Mouse (Mus musculus): ENCODE measurements around the gene Nfkb1. TPM values are rescaled to one million over a fixed set of nuclear protein-coding genes. Genes with fewer than 3 reads are reported as not detected.

Nfkb1 gene
- polyA plus RNA-seq, 1 experiment from 2014 or later: 6.8 TPM

DNA sequence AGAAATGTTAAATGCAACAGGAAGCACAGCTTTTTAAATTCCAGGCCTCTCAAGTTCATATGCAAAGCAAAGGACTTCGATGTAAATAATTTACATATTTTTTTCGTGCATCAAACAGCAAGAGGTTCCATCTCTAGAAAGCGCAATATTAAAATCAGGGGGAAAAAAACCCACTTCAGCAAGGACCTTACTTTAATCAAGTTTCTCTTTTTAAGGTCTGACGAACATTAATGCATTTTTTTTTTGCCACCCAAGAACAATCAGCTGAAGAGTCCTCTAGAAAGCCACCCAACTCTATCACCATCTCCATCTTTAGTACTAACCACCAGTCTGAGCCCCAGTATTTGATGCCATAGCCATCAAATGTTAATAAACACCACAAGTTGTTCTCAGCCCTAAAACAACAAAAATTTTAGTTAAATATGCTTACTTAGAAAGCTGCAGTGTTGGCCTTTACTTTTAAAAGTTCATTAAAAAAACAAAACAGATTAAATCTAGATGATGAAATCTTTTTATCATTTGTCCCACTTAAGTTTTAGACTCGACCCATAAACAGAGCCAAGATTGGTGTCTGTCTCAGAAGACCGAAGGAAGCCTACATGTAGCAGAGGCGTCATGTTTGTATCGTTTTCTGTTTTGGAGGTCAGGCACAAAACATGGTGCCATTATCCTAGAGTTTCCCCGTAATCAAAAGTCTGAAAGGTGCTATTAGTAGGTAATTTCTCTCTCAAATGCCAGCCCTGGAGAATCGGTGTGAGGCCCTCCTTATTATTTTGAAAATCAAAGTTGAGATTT is 1.4 kb downstream of the Nfkb1 start:
- Histone ChIP-seq H3K9me3 (replicated peaks; ENCODE audit: control insufficient read depth, low read length, poor library complexity, severe bottlenecking) (no peaks in the 10 kb centered on the region), H3K36me3 (ENCODE audit: control insufficient read depth, insufficient read depth, low read length) (no peaks in the 10 kb centered on the region), H3K4me1 (ENCODE audit: control insufficient read depth, insufficient read depth, low read length) (peaks cover 13% of the 10 kb centered on the region), H3K4me3 (ENCODE audit: low read depth, low read length) (peak overlapping the region; percentile 90), H3K4me2 (ENCODE audit: low read length) (peak overlapping the region; percentile 86), H3K27ac (ENCODE audit: low read length) (no peak overlapping the region), H3K9ac (ENCODE audit: low read depth, low read length) (peak overlapping the region; percentile 94), H3K27me3 (ENCODE audit: control insufficient read depth, insufficient read depth, low read depth, low read length) (no peaks in the 10 kb centered on the region)
- 49% methylated on average over 10 of the region's 10 CpGs for WGBS
- ATAC-seq: no peak

DNA sequence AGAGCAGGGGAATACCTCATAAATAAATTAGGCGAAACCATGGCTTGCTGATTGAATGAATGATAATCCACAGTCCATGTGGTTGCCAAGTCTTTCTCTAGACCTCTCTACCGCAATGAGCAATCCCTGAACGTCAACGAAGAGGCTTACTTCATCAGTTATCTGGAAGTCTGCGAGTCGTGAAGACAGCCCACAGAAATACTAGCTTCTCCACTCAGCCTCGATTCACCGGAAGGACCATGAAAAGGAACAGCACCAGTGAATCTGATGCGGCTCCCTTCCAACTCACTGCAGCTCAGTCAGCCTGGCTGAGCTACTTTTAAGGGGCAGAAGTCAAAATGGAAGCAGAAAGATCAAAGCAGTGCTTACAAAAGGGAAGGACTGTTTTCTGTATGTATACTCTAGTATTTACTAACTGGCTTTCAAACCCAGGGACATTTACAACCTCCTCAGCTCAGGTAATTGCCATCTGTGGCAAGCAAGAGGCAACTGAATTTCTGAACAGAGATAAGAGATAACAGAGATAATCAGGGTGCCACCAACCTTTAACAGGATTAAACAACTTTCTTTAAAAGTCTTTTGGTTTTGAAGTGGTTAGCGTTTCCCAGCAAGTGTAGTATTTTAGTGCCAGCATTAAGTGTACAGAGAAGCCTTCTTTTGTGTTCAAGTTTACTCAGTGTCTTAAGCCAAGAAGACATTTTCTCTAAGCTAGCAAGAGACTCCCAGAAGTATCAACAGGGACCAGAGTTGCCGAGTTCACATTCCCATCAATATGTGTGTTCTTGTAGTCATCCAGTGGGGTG is 2.2 kb downstream of the Nfkb1 start:
- WGBS: 78% methylated on average over 11 of the region's 11 CpGs
- Histone ChIP-seq H3K27ac (ENCODE audit: low read length) (no peak overlapping the region), H3K4me3 (ENCODE audit: low read depth, low read length) (no peak overlapping the region), H3K36me3 (ENCODE audit: control insufficient read depth, insufficient read depth, low read length) (no peaks in the 10 kb centered on the region), H3K4me2 (ENCODE audit: low read length) (peak overlapping the region; percentile 86), H3K27me3 (ENCODE audit: control insufficient read depth, insufficient read depth, low read depth, low read length) (no peaks in the 10 kb centered on the region), H3K9me3 (replicated peaks; ENCODE audit: control insufficient read depth, low read length, poor library complexity, severe bottlenecking) (no peaks in the 10 kb centered on the region), H3K9ac (ENCODE audit: low read depth, low read length) (no peak overlapping the region), H3K4me1 (ENCODE audit: control insufficient read depth, insufficient read depth, low read length) (peaks cover 13% of the 10 kb centered on the region)
- ATAC-seq: no peak

DNA sequence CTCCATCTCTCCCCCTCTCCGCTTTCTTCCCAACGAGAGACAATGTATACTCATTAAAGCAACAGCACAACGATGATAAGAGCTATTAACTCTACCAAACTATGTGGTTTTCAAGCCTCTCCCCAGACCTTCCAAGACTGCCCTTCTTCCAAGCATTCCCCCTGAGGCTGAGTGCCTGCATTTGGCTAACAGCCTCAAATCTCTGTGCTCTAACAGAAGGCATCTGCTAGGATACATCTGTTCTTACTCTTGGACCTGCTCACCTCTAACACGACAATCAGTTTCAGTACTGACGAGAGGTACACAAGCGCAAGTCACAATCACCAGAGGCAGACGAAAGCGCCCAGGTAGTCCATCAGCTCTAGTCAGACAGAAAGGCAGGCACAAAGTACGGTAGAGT is 3.4 kb downstream of the Nfkb1 start:
- Histone ChIP-seq H3K4me3 (ENCODE audit: low read depth, low read length) (no peak overlapping the region), H3K4me1 (ENCODE audit: control insufficient read depth, insufficient read depth, low read length) (peaks cover 13% of the 10 kb centered on the region), H3K27me3 (ENCODE audit: control insufficient read depth, insufficient read depth, low read depth, low read length) (no peaks in the 10 kb centered on the region), H3K36me3 (ENCODE audit: control insufficient read depth, insufficient read depth, low read length) (no peaks in the 10 kb centered on the region), H3K9me3 (replicated peaks; ENCODE audit: control insufficient read depth, low read length, poor library complexity, severe bottlenecking) (no peaks in the 10 kb centered on the region), H3K4me2 (ENCODE audit: low read length) (no peak overlapping the region), H3K27ac (ENCODE audit: low read length) (no peak overlapping the region), H3K9ac (ENCODE audit: low read depth, low read length) (no peak overlapping the region)
- ATAC-seq: no peak
- 76% methylated on average over 9 of the region's 9 CpGs for WGBS

DNA sequence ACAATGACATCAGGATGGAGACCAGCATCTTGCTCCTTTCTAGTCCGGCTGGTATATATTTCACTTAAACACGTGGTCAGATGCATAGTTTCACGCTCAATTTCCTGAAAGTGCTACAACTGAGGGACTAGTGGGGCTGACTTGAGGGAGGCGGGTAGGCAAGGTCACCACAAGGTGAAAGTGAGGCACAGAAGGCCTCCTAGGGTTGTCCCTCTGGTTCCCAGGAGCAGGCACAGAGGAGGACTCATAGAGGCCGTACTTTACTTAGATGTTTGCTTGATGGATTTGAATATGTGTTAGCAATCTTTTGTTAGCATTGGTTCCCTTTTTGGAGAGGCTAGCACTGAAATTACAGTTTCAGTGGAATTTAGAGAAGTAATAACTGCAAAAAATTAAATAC is 4.9 kb downstream of the Nfkb1 start:
- no peaks in the 10 kb centered on the region for H3K9me3 ChIP-seq (replicated peaks; ENCODE audit: control insufficient read depth, low read length, poor library complexity, severe bottlenecking)
- H3K4me1 ChIP-seq (ENCODE audit: control insufficient read depth, insufficient read depth, low read length): peaks cover 7% of the 10 kb centered on the region; the same call in 1 of the 2 replicates
- 77% methylated on average over 5 of the region's 5 CpGs for WGBS
- H3K4me3 ChIP-seq (ENCODE audit: low read depth, low read length): no peak overlapping the region
- no peak overlapping the region for H3K4me2 ChIP-seq (ENCODE audit: low read length)
- no peak overlapping the region for H3K9ac ChIP-seq (ENCODE audit: low read depth, low read length)
- ATAC-seq: no peak
- H3K27me3 ChIP-seq (ENCODE audit: control insufficient read depth, insufficient read depth, low read depth, low read length): no peaks in the 10 kb centered on the region
- H3K36me3 ChIP-seq (ENCODE audit: control insufficient read depth, insufficient read depth, low read length): no peaks in the 10 kb centered on the region
- H3K27ac ChIP-seq (ENCODE audit: low read length): no peak overlapping the region

DNA sequence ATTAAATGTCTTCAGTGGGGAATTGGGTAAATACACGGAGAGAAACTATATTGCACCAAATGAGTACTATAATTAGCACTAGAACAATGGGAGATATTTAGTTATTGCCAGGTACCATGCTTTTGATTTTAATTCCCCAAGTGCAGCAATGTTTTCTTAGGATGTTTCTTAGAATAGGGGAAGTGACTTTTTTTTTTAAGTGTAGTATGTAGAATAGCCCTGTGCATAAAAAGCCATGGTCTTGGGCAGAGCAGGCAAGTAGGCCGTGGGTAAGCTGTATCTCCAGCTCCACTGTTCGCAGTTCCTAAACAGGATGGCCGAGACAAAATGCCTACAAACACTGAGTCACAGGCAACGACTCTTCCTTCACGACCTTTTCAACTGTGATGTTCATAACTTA is 8.1 kb downstream of the Nfkb1 start:
- H3K27me3 ChIP-seq (ENCODE audit: control insufficient read depth, insufficient read depth, low read depth, low read length): no peaks in the 10 kb centered on the region
- no peak overlapping the region for H3K27ac ChIP-seq (ENCODE audit: low read length)
- no peak overlapping the region for H3K4me2 ChIP-seq (ENCODE audit: low read length)
- H3K4me1 ChIP-seq (ENCODE audit: control insufficient read depth, insufficient read depth, low read length): 0 out of 2 replicates have a peak, but pooled peaks cover 3% of the 10 kb centered on the region
- no peak for ATAC-seq
- no peak overlapping the region for H3K4me3 ChIP-seq (ENCODE audit: low read depth, low read length)
- H3K36me3 ChIP-seq (ENCODE audit: control insufficient read depth, insufficient read depth, low read length): no peaks in the 10 kb centered on the region
- H3K9me3 ChIP-seq (replicated peaks; ENCODE audit: control insufficient read depth, low read length, poor library complexity, severe bottlenecking): no peaks in the 10 kb centered on the region
- H3K9ac ChIP-seq (ENCODE audit: low read depth, low read length): no peak overlapping the region
- 77% methylated on average over 6 of the region's 6 CpGs for WGBS

DNA sequence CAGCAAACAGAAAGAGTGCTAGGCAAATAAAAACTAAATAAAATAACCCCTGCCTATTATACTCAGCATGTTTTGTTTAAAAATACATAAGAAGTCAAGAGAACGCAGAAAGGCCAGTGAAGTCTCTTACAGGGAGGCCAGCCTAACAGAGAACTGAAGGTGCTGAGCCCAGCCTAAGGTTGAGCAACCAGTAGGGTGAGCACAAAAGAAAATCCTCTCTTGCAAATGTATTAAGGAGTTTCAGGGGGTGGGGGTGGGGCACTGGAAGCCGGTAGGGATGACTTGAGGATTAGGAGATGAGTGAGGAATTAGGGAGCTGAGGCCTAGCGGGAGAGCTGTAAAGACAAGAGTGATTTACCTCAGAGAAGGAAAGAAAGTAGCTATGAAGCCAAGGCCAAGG is 9.1 kb downstream of the Nfkb1 start:
- H3K9ac ChIP-seq (ENCODE audit: low read depth, low read length): no peak overlapping the region
- no peak overlapping the region for H3K4me3 ChIP-seq (ENCODE audit: low read depth, low read length)
- no peak overlapping the region for H3K27ac ChIP-seq (ENCODE audit: low read length)
- H3K9me3 ChIP-seq (replicated peaks; ENCODE audit: control insufficient read depth, low read length, poor library complexity, severe bottlenecking): no peaks in the 10 kb centered on the region
- no peaks in the 10 kb centered on the region for H3K36me3 ChIP-seq (ENCODE audit: control insufficient read depth, insufficient read depth, low read length)
- no peak for ATAC-seq
- H3K4me2 ChIP-seq (ENCODE audit: low read length): no peak overlapping the region
- 0 out of 2 replicates have a peak, but pooled peaks cover 3% of the 10 kb centered on the region for H3K4me1 ChIP-seq (ENCODE audit: control insufficient read depth, insufficient read depth, low read length)
- WGBS: 11% methylated on average over 3 of the region's 3 CpGs
- H3K27me3 ChIP-seq (ENCODE audit: control insufficient read depth, insufficient read depth, low read depth, low read length): no peaks in the 10 kb centered on the region

DNA sequence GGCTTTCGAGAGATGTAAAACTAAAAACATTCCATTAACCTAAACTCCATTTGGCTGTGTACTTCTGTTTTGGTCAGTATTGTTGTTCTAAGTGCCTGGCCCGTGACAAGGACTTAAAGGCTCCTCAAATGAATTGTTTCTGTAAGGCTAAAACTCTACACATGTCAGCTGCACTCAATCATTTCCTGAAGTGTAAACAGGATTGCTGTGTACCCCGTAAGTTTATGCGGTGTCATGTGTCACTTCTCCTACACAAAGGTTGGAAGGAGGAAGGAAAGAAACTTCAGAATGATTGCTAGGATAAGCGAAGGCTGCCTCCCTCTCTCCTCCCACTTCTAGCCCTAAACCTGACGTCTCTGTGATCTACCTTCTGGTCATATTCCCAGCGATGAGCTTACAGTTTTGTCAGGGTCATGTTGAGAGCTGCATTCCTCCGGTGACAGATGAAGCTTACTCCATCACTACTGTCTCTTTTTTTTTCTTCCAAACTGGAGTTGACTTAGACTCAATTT is 10.0 kb downstream of the Nfkb1 start:
- no peak overlapping the region for H3K27ac ChIP-seq (ENCODE audit: low read length)
- no peaks in the 10 kb centered on the region for H3K27me3 ChIP-seq (ENCODE audit: control insufficient read depth, insufficient read depth, low read depth, low read length)
- 0 out of 2 replicates have a peak, but pooled peaks cover 3% of the 10 kb centered on the region for H3K4me1 ChIP-seq (ENCODE audit: control insufficient read depth, insufficient read depth, low read length)
- H3K4me3 ChIP-seq (ENCODE audit: low read depth, low read length): no peak overlapping the region
- H3K9ac ChIP-seq (ENCODE audit: low read depth, low read length): no peak overlapping the region
- H3K36me3 ChIP-seq (ENCODE audit: control insufficient read depth, insufficient read depth, low read length): no peaks in the 10 kb centered on the region
- 78% methylated on average over 8 of the region's 8 CpGs for WGBS
- ATAC-seq: no peak
- no peak overlapping the region for H3K4me2 ChIP-seq (ENCODE audit: low read length)
- no peaks in the 10 kb centered on the region for H3K9me3 ChIP-seq (replicated peaks; ENCODE audit: control insufficient read depth, low read length, poor library complexity, severe bottlenecking)

DNA sequence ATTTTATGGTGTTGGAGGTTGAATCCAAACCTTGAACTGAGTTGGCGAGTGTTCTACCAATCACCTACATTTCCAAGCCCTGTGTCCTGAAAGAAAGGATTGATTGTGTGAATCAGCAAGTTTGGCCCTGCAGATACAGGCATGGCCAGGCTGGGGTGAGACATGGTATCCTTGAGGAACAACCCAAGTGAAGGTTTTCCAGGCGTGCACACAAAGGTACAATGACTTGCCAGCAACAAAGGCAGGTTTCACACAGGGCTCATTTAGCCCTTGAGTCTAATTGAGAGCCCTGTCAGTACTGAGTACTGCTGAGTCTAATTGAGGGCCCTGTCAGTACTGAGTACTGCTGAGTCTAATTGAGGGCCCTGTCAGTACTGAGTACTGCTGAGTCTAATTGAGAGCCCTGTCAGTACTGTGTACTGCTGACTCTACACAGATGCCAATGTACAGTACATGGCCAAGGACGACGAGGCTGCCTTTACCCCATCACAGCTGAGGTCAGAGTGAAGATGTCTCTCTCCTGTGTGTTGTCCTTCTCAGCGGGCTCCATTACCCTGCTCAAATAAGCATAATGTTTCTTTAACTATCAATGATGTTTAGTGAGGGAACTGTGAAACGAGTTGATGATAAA is 11.0 kb downstream of the Nfkb1 start:
- no peak for ATAC-seq
- no peak overlapping the region for H3K27ac ChIP-seq (ENCODE audit: low read length)

More for the DNA sequence above, 11.0 kb downstream of the Nfkb1 start:
- no peak overlapping the region for H3K4me2 ChIP-seq (ENCODE audit: low read length)
- no peak overlapping the region for H3K9ac ChIP-seq (ENCODE audit: low read depth, low read length)
- no peaks in the 10 kb centered on the region for H3K27me3 ChIP-seq (ENCODE audit: control insufficient read depth, insufficient read depth, low read depth, low read length)
- 0 out of 2 replicates have a peak, but pooled peaks cover 3% of the 10 kb centered on the region for H3K4me1 ChIP-seq (ENCODE audit: control insufficient read depth, insufficient read depth, low read length)
- H3K36me3 ChIP-seq (ENCODE audit: control insufficient read depth, insufficient read depth, low read length): no peaks in the 10 kb centered on the region
- no peak overlapping the region for H3K4me3 ChIP-seq (ENCODE audit: low read depth, low read length)
- no peaks in the 10 kb centered on the region for H3K9me3 ChIP-seq (replicated peaks; ENCODE audit: control insufficient read depth, low read length, poor library complexity, severe bottlenecking)
- 95% methylated on average over 6 of the region's 6 CpGs for WGBS

All from midbrain, embryonic 16.5 days (tissue).